Mouse (Mus musculus): ENCODE data around the gene Olfr552.

GRCm38 (mm10) chr7:102619608-102620007, 22.0 kb downstream of the Olfr552 start:
- TF ChIP-seq CTCF (IDR thresholded peaks at IDR 0.05; ENCODE audit: borderline replicate concordance, control insufficient read depth, extremely low read depth, insufficient read depth, low read length, poor library complexity) (no peak), POLR2A (IDR thresholded peaks at IDR 0.05; ENCODE audit: control insufficient read depth, extremely low read depth, insufficient read depth, low read length, poor library complexity) (no peak)

All from thymus, adult 2 months (tissue).